Mouse (Mus musculus): Measurements from ENCODE around the gene Top2b.

- TF ChIP-seq MAFK (IDR thresholded peaks at IDR 0.05; ENCODE audit: insufficient read depth, low read depth, low read length) (no peak), HCFC1 (IDR thresholded peaks at IDR 0.05; ENCODE audit: borderline replicate concordance, insufficient read depth, low read length) (no peak), CHD2 (IDR thresholded peaks at IDR 0.05; ENCODE audit: low read depth, low read length) (no peak), ZC3H11A (IDR thresholded peaks at IDR 0.05; ENCODE audit: borderline replicate concordance, low read depth, low read length) (no peak), ZNF384 (IDR thresholded peaks at IDR 0.05; ENCODE audit: low read depth, low read length) (no peak)
Observed at GRCm38 (mm10) chr14:16325208-16325607, 39.8 kb upstream of the Top2b start.

All from ES-E14 (cell line).